5 mouse cellular contexts compared by ENCODE assay signal in genomic region chr14:6440774-6441173, GRCm38 (mm10). TPM values are rescaled to one million over a fixed set of nuclear protein-coding genes. Genes with fewer than 3 reads are reported as not detected.
"Had no signal": no experiment of that assay in that cellular context is flagged by ENCODE, and none has a peak within 500 bp of the region (broad histone marks: within the 10 kb centered on the region; RNA-seq: fewer than 3 reads in every experiment).

No protein-coding gene starts in this region.

RNA-seq across cellular contexts. Expression of gene Gm3594, which starts 3.6 kb away (rescaled TPM):
- total RNA-seq: liver, adult 2 months; megakaryocyte progenitor cell, adult 5-6 weeks; midbrain, postnatal 0 days; monocyte, adult 5-6 weeks; neutrophil, adult 5-6 weeks had no signal

RNA-seq across cellular contexts. Expression of gene Gm3591, which starts 28.5 kb away (rescaled TPM):
- total RNA-seq: liver, adult 2 months; megakaryocyte progenitor cell, adult 5-6 weeks; monocyte, adult 5-6 weeks; neutrophil, adult 5-6 weeks had no signal

RNA-seq across cellular contexts. Expression of gene Gm16440, which starts 50.7 kb away (rescaled TPM):
- total RNA-seq: liver, adult 2 months; megakaryocyte progenitor cell, adult 5-6 weeks; midbrain, postnatal 0 days; monocyte, adult 5-6 weeks; neutrophil, adult 5-6 weeks had no signal
